Mouse (Mus musculus) left cerebral cortex, postnatal 10 days (tissue): ENCODE data around the gene Skida1. TPM values are rescaled to one million over a fixed set of nuclear protein-coding genes. Genes with fewer than 3 reads are reported as not detected.

Source experiments
- DNase-seq, 2 experiments: peaks; one replicate each; pipeline ENCODE4 v3.0.0; 2021 to 2022; ENCODE audit warnings: low spot score in 2 of 2, mixed read lengths in 1 of 2; ENCODE audit errors: extremely low spot score in 1 of 2
- intact Hi-C: fragments of 180-260 bp; cut with DNase I; formaldehyde crosslinking; loops from one replicate; pipeline ENCODE4 v1.15.1; 2025
- total RNA-seq, 2 experiments: library from RNA; stranded (reverse); gene quantifications; 2 replicates each; pipeline ENCODE4 v1.2.3; 2021

Skida1 gene
- total RNA-seq, 2 experiments from 2014 or later = 6.7 to 8.2 TPM

DNA sequence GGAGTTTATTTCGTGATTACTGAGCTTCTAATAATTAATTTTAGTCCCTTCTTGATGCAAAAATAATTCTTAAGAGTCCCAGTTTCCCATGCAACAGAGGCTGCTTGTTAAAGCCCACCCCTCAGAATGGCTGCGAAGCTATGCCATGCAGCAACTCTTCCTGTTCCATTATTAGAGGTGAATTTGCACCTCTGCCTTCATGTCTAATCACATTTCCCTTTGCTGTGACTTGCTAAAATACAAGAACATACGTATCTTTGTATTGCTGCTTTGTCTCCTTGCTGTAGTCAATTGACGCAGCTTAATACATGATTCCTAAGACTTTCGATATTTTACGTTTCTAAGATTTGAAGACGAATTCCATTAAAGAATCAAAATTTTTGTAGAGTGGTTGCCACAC lies 19.2 kb downstream of the Skida1 start:
- intact Hi-C loops = loop anchor here (2.0 to 10.0 kb wide), 7 partner anchors 29 to 663 kb away; partner anchors contain the start of genes Bmi1 and Spag6
- DNase-seq = no peak

GRCm38 (mm10) chr2:18028140-18029021 lies 20.5 kb downstream of the Skida1 start:
- DNase-seq = peak; percentile 76 to 94
- intact Hi-C loops = loop anchor here (2.0 to 10.0 kb wide), 5 partner anchors 30 to 604 kb away; no protein-coding TSS in a partner anchor

- intact Hi-C loops = loop anchor here (2.0 to 10.0 kb wide), 5 partner anchors 31 to 603 kb away; no protein-coding TSS in a partner anchor
- DNase-seq = peak; percentile 92 to 96
Observed at GRCm38 (mm10) chr2:18027448-18028139, 21.3 kb downstream of the Skida1 start.

GRCm38 (mm10) chr2:18026116-18026947 lies 22.5 kb downstream of the Skida1 start:
- peak in 1 of 2 experiments; percentile 66 for DNase-seq
- intact Hi-C loops = loop anchor here (5.0 to 10.0 kb wide), 4 partner anchors 172 to 602 kb away; no protein-coding TSS in a partner anchor

DNA sequence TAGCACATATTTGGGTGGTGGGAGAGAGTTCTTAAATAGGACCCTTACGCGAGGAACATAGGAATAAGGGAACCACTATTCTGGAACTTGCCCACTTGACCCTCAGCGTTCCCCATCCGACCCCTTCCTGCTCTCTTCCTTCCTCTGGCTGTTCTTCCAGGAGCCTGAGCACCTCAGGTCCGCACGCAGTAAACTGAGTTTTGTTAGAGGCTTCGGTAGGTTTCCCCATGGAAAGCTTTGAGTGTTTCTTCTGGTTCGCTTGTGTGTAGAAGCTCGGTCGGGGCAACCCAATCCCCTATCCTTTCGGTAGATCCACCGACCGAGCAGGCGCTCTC lies 23.1 kb downstream of the Skida1 start:
- DNase-seq = no peak
- intact Hi-C loops = loop anchor here (5.0 to 10.0 kb wide), 4 partner anchors 171 to 601 kb away; no protein-coding TSS in a partner anchor

DNA sequence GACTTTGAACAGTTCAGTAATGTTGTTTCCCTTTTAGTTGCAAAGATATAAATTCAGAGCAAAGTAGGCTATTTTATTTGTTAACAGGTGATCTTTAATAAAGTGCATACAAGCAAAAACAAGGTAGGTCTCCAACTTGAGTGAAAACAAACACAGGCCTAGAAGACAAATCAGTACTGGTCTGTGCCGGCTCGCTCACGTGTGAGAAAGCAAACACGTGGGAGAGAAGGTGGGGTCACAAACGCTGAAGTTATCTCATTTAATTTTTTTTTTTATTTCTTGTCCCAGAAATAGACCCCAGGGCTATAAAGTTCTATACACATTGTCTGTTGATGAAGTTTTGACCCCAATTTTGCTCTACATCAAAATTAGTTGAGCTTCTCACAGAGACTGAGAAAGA lies 23.7 kb downstream of the Skida1 start:
- no peak for DNase-seq
- intact Hi-C loops = loop anchor here (5.0 to 10.0 kb wide), 4 partner anchors 170 to 600 kb away; no protein-coding TSS in a partner anchor

DNA sequence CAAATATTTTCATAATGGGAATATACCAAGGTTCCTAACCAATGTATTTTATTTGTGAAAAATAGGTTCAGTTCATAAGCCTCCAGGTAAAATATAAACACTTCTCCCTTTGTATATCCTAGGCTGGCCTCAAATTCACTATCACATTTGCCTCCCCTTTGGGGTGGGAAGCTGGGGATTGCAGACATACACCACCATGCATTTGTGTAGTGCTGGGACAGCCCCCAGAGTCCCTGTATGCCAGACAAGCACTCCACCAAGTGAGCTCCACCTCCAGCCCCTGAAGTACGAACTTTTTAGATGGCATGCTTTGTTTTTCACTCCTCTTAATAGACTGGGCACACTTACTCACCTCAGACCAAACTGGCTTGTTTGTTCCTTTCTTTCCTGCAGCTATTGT lies 26.0 kb downstream of the Skida1 start:
- DNase-seq = no peak

DNA sequence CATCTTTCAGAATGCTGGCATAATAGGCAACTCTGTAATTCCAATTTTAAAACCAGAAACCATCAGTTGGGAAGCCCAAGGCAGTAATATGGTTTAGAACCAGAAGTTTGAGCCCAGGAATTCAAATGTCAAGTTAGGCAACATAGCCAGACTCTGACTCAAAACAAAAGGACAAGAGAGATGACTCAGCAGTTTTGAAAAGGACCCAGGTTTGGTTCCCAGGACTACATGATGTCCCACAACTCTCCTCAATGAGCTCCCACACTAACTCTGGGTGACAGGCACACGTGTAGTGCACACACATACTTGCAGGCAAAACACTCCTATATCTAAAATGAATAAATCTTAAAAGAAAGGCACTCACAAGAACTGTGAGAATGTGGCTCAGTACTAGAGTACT lies 29.7 kb downstream of the Skida1 start:
- intact Hi-C loops = no loop called here
- DNase-seq = no peak

More for the DNA sequence above, 26.0 kb downstream of the Skida1 start:
- intact Hi-C loops = loop anchor here (10.0 kb wide), 3 partner anchors 168 to 598 kb away; no protein-coding TSS in a partner anchor

DNA sequence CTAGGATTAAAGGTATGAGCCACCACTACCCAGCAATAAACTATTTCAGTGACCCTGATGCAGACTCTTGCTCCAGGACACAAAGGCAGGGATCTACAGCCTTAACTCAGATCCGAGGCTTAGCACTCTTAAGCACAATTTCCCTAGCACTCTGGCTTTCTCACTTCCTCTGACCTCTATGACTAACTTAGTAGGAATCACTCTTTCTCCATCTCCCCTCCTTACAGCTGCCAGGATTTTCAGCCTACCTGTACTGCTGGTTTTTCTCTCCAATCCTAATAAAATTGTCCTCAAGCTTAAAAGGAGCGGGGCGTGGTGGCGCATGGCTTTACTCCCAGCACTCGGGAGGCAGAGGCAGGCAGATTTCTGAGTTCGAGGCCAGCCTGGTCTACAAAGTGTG lies 31.5 kb downstream of the Skida1 start:
- DNase-seq = no peak
- intact Hi-C loops = no loop called here

DNA sequence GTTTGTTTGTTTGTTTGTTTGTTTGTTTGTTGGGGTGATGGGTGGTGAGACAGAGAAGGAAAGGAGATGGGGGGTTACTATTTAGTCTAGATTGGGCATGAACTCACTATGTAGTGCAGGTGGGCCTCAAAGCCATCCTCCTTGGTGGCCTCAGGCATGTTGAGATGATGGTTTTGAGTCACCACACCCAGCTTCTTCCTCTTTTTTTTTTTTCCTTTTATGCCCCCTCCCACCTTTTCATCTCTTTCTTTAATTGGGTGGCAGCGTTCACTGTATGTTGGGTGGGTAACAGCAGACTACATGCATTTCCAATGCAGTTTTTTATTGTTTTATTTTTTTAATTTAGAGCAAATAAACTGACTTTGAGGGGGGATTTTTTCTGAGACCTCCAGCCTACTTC lies 32.2 kb downstream of the Skida1 start:
- no peak for DNase-seq
- intact Hi-C loops = no loop called here

DNA sequence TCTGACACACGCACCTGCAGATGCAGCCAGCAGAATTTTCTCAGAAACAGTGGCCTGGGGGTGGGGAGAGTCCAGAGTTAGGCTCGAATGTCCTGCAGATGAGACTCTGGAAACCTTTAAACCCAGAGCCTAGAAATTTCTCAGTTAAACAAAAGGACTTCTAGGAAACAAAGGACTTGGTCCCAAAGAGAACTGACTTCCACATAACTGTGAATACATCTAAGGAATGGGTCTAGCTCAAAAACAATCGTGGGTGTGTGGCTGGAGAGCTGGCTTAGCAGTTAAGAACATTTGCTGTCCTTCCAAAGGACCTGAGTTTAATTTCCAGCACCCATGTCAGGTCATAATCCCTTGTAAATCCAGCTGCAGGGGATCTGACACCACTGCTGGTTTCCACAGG lies 33.3 kb downstream of the Skida1 start:
- intact Hi-C loops = no loop called here
- no peak for DNase-seq

DNA sequence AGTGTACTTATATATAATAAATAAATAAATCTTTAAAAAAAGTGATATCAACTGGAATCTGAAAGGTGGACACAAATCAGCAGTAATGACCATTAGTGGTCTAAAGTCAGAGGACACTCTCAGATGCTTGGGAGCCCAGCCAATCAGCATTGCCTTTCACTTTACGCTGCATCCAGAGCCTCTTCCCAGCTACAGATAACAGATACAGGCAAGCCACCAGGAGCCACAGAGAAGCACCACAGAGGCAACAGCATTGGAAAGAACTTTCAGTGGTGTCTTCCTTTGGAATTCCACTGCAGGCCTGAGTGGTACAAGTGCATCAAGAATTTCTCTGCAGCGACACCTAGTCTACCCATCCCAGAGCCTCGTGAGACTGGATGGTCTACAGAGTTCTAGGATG lies 36.0 kb downstream of the Skida1 start:
- intact Hi-C loops = no loop called here
- DNase-seq = no peak

DNA sequence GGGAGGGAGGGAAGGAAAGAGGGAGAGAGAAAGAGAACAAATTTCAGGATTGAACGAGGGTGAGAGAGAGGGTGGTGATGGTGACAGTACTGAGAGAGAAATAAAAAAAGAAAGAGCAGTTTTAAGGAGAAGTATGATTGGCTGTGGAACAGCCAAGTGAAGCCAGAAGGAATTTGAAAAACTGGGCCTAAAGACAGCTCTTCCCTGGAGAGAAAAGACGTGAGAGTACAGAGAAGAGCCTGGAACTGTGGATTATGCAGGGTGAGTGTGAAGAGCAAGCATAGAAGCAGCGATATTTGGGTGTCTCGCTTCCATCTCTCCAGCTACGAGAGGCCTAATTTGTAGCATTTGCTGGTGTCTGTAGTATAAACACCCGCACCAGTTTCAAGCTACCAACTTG lies 37.6 kb downstream of the Skida1 start:
- intact Hi-C loops = no loop called here
- DNase-seq = no peak

DNA sequence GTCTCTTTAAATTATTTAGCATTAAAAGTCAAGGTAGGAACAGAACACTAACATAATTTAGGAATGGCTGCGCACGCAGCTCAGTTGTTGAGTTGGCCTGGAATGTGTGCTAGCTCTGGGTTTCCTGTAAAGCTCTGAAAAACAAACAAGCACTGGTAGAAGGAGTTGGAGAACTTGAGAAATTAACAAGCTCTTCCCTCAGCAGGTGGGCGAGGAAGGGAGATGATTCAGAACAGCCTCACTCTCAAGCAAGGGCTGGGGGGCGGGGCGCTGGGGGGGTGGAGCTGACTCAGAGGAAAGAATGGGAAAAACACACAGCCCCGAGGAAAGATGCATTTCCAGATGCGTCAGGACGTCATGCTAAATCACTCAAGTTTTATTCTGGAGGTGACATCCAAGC lies 43.7 kb downstream of the Skida1 start:
- intact Hi-C loops = no loop called here
- DNase-seq = peak in 1 of 2 experiments; percentile 37

DNA sequence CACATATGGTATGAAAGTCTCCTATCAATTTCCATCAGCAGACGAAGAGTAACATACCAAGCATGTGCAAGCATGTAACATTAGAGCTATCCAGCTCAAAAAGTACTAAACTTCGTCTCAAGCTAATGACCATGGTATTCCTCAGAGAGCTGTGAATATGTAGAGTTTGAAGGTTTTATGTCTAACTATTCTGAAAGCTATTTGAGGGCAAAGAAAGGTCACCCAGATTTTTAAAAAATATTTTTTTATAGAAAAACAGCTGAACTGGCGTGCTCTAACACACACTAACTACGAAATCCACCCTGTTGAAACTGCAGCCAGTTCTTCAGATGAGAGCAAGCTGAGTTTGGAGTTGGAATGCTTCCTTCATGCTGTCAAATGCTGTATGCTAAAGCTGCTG lies 44.6 kb downstream of the Skida1 start:
- intact Hi-C loops = no loop called here
- DNase-seq = no peak

- intact Hi-C loops = no loop called here
- DNase-seq = no peak
Observed at GRCm38 (mm10) chr2:18002306-18002705, 46.5 kb downstream of the Skida1 start.

DNA sequence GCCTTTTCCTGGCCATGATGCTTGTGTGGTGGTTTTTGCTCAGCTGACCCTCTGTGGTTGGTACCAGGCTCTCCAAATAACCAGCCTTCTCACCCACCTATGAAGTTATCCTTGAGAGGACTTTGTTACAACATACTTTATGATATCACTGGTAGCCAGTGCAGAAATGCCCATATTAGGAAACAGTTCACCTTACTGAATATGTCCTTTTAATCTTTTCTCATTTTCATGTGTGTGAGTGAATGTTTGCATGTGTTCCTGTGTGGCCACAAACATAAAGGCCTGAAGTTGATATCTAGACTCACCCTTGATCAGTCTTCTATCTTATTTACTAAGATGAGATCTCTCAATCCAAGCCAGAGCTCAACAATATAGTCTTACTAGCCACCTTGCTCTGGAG lies 52.0 kb downstream of the Skida1 start, which contains the start of gene H2al2a:
Gene H2al2a, minus strand, starts transcription at position 101 of the 400 bp plus-strand sequence.
- no peak for DNase-seq
- intact Hi-C loops = no loop called here
